Mouse (Mus musculus) CH12F3 (cell line): ENCODE measurements at regions not wholly inside any gene's neighbourhood (a gene's known extent, or its start where the extent isn't known, plus 50 kb on each side); places are given as distances from the start of the nearest gene placed in this dataset.

Source experiments
- in situ Hi-C: fragments of 300-500 bp; cut with MboI; formaldehyde crosslinking; loops from 2 replicates; pipeline ENCODE4 v1.14.3; 2020; ENCODE audit warnings: low sequenced_read_pairs

- in situ Hi-C loops: no loop called here
Measured at GRCm38 (mm10) chr6:51258304-51258703, 174.2 kb upstream of the Nfe2l3 start.

- in situ Hi-C loops: no loop called here
Measured at GRCm38 (mm10) chr6:51263595-51263994, 168.9 kb upstream of the Nfe2l3 start.

GRCm38 (mm10) chr6:51265329-51265728 lies 167.1 kb upstream of the Nfe2l3 start:
- in situ Hi-C loops: no loop called here

GRCm38 (mm10) chr6:51266721-51267120 lies 165.7 kb upstream of the Nfe2l3 start:
- in situ Hi-C loops: no loop called here

- in situ Hi-C loops: no loop called here
Measured at GRCm38 (mm10) chr6:51267888-51268287, 164.6 kb upstream of the Nfe2l3 start.

GRCm38 (mm10) chr6:51268931-51269330 lies 163.5 kb upstream of the Nfe2l3 start:
- in situ Hi-C loops: no loop called here

- in situ Hi-C loops: no loop called here
Measured at GRCm38 (mm10) chr6:51269617-51270016, 162.9 kb upstream of the Nfe2l3 start.

- in situ Hi-C loops: no loop called here
Measured at GRCm38 (mm10) chr6:51270216-51271127, 162.0 kb upstream of the Nfe2l3 start.

- in situ Hi-C loops: no loop called here
Measured at GRCm38 (mm10) chr6:51271128-51271480, 161.4 kb upstream of the Nfe2l3 start.

- in situ Hi-C loops: no loop called here
Measured at GRCm38 (mm10) chr6:51272136-51272736, 160.2 kb upstream of the Nfe2l3 start.

- in situ Hi-C loops: no loop called here
Measured at GRCm38 (mm10) chr6:51279491-51279890, 153.0 kb upstream of the Nfe2l3 start.

GRCm38 (mm10) chr6:51280231-51280630 lies 152.2 kb upstream of the Nfe2l3 start:
- in situ Hi-C loops: no loop called here

- in situ Hi-C loops: no loop called here
Measured at GRCm38 (mm10) chr6:51283916-51284706, 148.4 kb upstream of the Nfe2l3 start.

- in situ Hi-C loops: no loop called here
Measured at GRCm38 (mm10) chr6:51284881-51285280, 147.6 kb upstream of the Nfe2l3 start.

- in situ Hi-C loops: no loop called here
Measured at GRCm38 (mm10) chr6:51286836-51287235, 145.6 kb upstream of the Nfe2l3 start.

- in situ Hi-C loops: no loop called here
Measured at GRCm38 (mm10) chr6:51287383-51287782, 145.1 kb upstream of the Nfe2l3 start.

GRCm38 (mm10) chr6:51287807-51288206 lies 144.7 kb upstream of the Nfe2l3 start:
- in situ Hi-C loops: no loop called here

- in situ Hi-C loops: no loop called here
Measured at GRCm38 (mm10) chr6:51288306-51289066, 144.0 kb upstream of the Nfe2l3 start.

- in situ Hi-C loops: no loop called here
Measured at GRCm38 (mm10) chr6:51289067-51289725, 143.3 kb upstream of the Nfe2l3 start.

- in situ Hi-C loops: no loop called here
Measured at GRCm38 (mm10) chr6:51300694-51301417, 131.6 kb upstream of the Nfe2l3 start.
